Comparison of ENCODE assay signal across 8 mouse cellular contexts in genomic region chr13:105054941-105055309, GRCm38 (mm10). TPM values are rescaled to one million over a fixed set of nuclear protein-coding genes. Genes with fewer than 3 reads are reported as not detected.
A peak's percentile ranks its signal among the peaks of the same experiment; 100 is the strongest.
DNase-seq lines count a peak whose midpoint lies in the region; ATAC-seq and TF ChIP-seq lines count a peak whose summit lies in the region.

No protein-coding gene starts in this region.

- TF ChIP-seq EP300 in stomach, postnatal 0 days (optimal IDR thresholded peaks at IDR 0.05), result no peak

- no peak overlapping the region for H3K27ac ChIP-seq in liver, embryonic 13.5 days
- H3K27ac ChIP-seq in stomach, postnatal 0 days (replicated peaks), result no peak overlapping the region

- peak; percentile 4 for DNase-seq in adrenal gland, postnatal 10 days
- no peak for DNase-seq in adrenal gland, postnatal 36 days
- no peak for DNase-seq in liver, embryonic 13.5 days
- DNase-seq in stomach, postnatal 0 days (ENCODE audit: low spot score), result no peak
- DNase-seq in spleen, adult 18-20 months, result no peak
- no peak for DNase-seq in urinary bladder, postnatal 14 days (ENCODE audit: low spot score)

- H3K27me3 ChIP-seq in megakaryocyte, embryonic 14.5 days (replicated peaks), result peaks cover 33% of the 10 kb centered on the region
- H3K27me3 ChIP-seq in liver, embryonic 13.5 days, result peaks cover 63% of the 10 kb centered on the region
- H3K27me3 ChIP-seq in stomach, postnatal 0 days (ENCODE audit: control insufficient read depth, insufficient read depth, low read length), result no peaks in the 10 kb centered on the region

- no peak overlapping the region for H3K9ac ChIP-seq in liver, embryonic 13.5 days
- H3K9ac ChIP-seq in stomach, postnatal 0 days (ENCODE audit: low read length), result peak overlapping the region; percentile 59

- peaks cover 37% of the 10 kb centered on the region for H3K4me1 ChIP-seq in megakaryocyte, embryonic 14.5 days
- H3K4me1 ChIP-seq in liver, embryonic 13.5 days (replicated peaks), result 0 out of 2 replicates have a peak, but pooled peaks cover 3% of the 10 kb centered on the region
- no peaks in the 10 kb centered on the region; the same call in none of the 2 replicates for H3K4me1 ChIP-seq in stomach, postnatal 0 days (replicated peaks; ENCODE audit: control insufficient read depth, insufficient read depth)

- no peak for TF ChIP-seq CTCF in stomach, postnatal 0 days (IDR thresholded peaks at IDR 0.05; ENCODE audit: low read depth)

- no peak for ATAC-seq in megakaryocyte, adult 5-6 weeks (ENCODE audit: poor library complexity, severe bottlenecking)
- ATAC-seq in liver, embryonic 13.5 days (ENCODE audit: low read depth), result peak; percentile 12; the same call in 1 of the 2 replicates
- ATAC-seq in stomach, postnatal 0 days (ENCODE audit: low FRiP score, low TSS enrichment), result peak; percentile 16; the same call in 1 of the 2 replicates

- peak overlapping the region; percentile 96 for H3K4me3 ChIP-seq in megakaryocyte, embryonic 14.5 days (replicated peaks)
- H3K4me3 ChIP-seq in liver, embryonic 13.5 days (replicated peaks), result peak overlapping the region; percentile 57
- H3K4me3 ChIP-seq in stomach, postnatal 0 days (ENCODE audit: low read depth, low read length), result peak overlapping the region; percentile 60

- peak overlapping the region; percentile 69 for H3K4me2 ChIP-seq in liver, embryonic 13.5 days
- peak overlapping the region; percentile 93 for H3K4me2 ChIP-seq in stomach, postnatal 0 days (replicated peaks; ENCODE audit: low read depth)

- H3K36me3 ChIP-seq in megakaryocyte, embryonic 14.5 days (replicated peaks; ENCODE audit: low read length), result no peaks in the 10 kb centered on the region
- H3K36me3 ChIP-seq in liver, embryonic 13.5 days, result no peaks in the 10 kb centered on the region
- H3K36me3 ChIP-seq in stomach, postnatal 0 days (ENCODE audit: control insufficient read depth, insufficient read depth, low read length), result no peaks in the 10 kb centered on the region

- no peaks in the 10 kb centered on the region for H3K9me3 ChIP-seq in megakaryocyte, embryonic 14.5 days
- H3K9me3 ChIP-seq in liver, embryonic 13.5 days (replicated peaks), result no peaks in the 10 kb centered on the region
- H3K9me3 ChIP-seq in stomach, postnatal 0 days (ENCODE audit: control insufficient read depth, low read length), result no peaks in the 10 kb centered on the region

- 1% methylated on average over 8 of the region's 8 CpGs for WGBS in liver, embryonic 13.5 days (ENCODE audit: insufficient replicate concordance)
- WGBS in stomach, postnatal 0 days, result 0% methylated on average over 8 of the region's 8 CpGs

RNA-seq across cellular contexts. Expression of gene Rgs7bp, which starts 0.2 kb away (rescaled TPM):
- total RNA-seq in adrenal gland, postnatal 10 days (2021), result 1 to 10 TPM; 1.7 to 1.8 TPM
- 1 to 10 TPM; 1.1 to 1.3 TPM for total RNA-seq in adrenal gland, postnatal 36 days (2021)
- 0.17 TPM in 1 of 2 replicates, not detected in the other for polyA plus RNA-seq in megakaryocyte, embryonic 14.5 days (2012; ENCODE audit: insufficient read depth, low replicate concordance)
- total RNA-seq in megakaryocyte, adult 5-6 weeks (2015), result 0.02 and 0.18 TPM in 2 replicates
- 0.04 and 0.07 TPM in 2 replicates for total RNA-seq in megakaryocyte, adult 5-6 weeks (2017)
- 0.35 and 0.38 TPM in 2 replicates for polyA plus RNA-seq in liver, embryonic 13.5 days (2015; fragmentation: Nextera tagmentation; extraction: Ambion mirVana)
- 1.5 and 1.8 TPM in 2 replicates for polyA plus RNA-seq in stomach, postnatal 0 days (2015; fragmentation: Nextera tagmentation; extraction: Ambion mirVana)

RNA-seq across cellular contexts. Expression of gene 4933425L06Rik, which starts 27.0 kb away (rescaled TPM):
- not detected for total RNA-seq in adrenal gland, postnatal 10 days (2021)
- total RNA-seq in adrenal gland, postnatal 36 days (2021), result not detected
- not detected in 2 replicates for polyA plus RNA-seq in megakaryocyte, embryonic 14.5 days (2012; ENCODE audit: insufficient read depth, low replicate concordance)
- total RNA-seq in megakaryocyte, adult 5-6 weeks (2015), result not detected in 2 replicates
- total RNA-seq in megakaryocyte, adult 5-6 weeks (2017), result not detected in 2 replicates
- polyA plus RNA-seq in liver, embryonic 13.5 days (2015; fragmentation: Nextera tagmentation; extraction: Ambion mirVana), result not detected in 2 replicates
- polyA plus RNA-seq in stomach, postnatal 0 days (2015; fragmentation: Nextera tagmentation; extraction: Ambion mirVana), result not detected in 2 replicates
